10 mouse cellular contexts compared by ENCODE assay signal in the genomic region with DNA sequence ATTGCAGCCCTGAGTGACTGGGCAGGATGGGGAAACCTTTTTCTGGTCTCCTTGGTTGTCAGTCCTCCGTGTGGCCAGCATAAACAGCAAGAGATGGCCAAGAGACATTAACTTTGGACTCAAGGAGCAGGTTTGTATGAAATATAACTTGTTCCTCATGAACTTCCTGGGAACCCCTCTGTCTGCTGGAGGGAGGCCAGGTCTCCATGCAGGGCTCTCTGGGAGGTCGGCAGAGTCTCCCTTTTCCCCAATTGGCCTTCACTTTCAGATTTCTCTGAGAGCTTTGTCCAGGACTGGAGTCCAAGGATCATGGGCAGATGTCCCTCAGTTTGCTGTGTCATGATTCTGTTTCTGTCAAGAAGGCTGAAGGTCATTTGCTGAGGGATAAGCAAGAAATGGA. TPM values are rescaled to one million over a fixed set of nuclear protein-coding genes. Genes with fewer than 3 reads are reported as not detected.
DNase-seq lines count a peak whose midpoint lies in the region; ATAC-seq and TF ChIP-seq lines count a peak whose summit lies in the region.
"Had no signal": no experiment of that assay in that cellular context is flagged by ENCODE, and none has a peak within 500 bp of the region (broad histone marks: within the 10 kb centered on the region; RNA-seq: fewer than 3 reads in every experiment).

No protein-coding gene starts in this region.

- no peak overlapping the region for H3K27ac ChIP-seq in heart, embryonic 15.5 days
- no peak overlapping the region for H3K27ac ChIP-seq in intestine, postnatal 0 days (ENCODE audit: low read depth, low read length)
- H3K27ac ChIP-seq: liver, embryonic 14.5 days had no signal

- intact Hi-C loops in heart, postnatal 10 days (cut with DNase I): loop anchor here (2.0 to 5.0 kb wide), 3 partner anchors 29 to 288 kb away; no protein-coding TSS in a partner anchor

- no peak for ATAC-seq in heart, embryonic 15.5 days (replicated peaks; ENCODE audit: insufficient number of reproducible peaks, insufficient read depth, low FRiP score, low read depth)
- no peak for ATAC-seq in intestine, postnatal 0 days

- TF ChIP-seq CTCF in intestine, postnatal 0 days (IDR thresholded peaks at IDR 0.05; ENCODE audit: low read depth): no peak

- peak overlapping the region; percentile 30; the same call in 1 of the 2 replicates for H3K4me2 ChIP-seq in heart, embryonic 15.5 days
- H3K4me2 ChIP-seq in intestine, postnatal 0 days (replicated peaks; ENCODE audit: low read depth): no peak overlapping the region

- no peaks in the 10 kb centered on the region for H3K27me3 ChIP-seq in heart, embryonic 15.5 days
- H3K27me3 ChIP-seq in intestine, postnatal 0 days (replicated peaks; ENCODE audit: control insufficient read depth, insufficient read depth, low read length): no peaks in the 10 kb centered on the region

- H3K36me3 ChIP-seq in heart, embryonic 15.5 days: peaks cover 4% of the 10 kb centered on the region
- 0 out of 2 replicates have a peak, but pooled peaks cover 4% of the 10 kb centered on the region for H3K36me3 ChIP-seq in intestine, postnatal 0 days (ENCODE audit: control insufficient read depth, insufficient read depth)

- no peak for DNase-seq in heart, postnatal 10 days
- DNase-seq in adipocyte (ENCODE audit: low spot score): peak; percentile 75
- DNase-seq in adrenal gland, postnatal 25 days: peak; percentile 33
- peak; percentile 91 to 93 for DNase-seq in kidney, adult 8-10 months
- DNase-seq in thymus, postnatal 14 days: no peak
- DNase-seq: cerebellum, postnatal 25 days; gastrocnemius, postnatal 14 days had no signal

- 51% methylated on average over 2 of the region's 2 CpGs for WGBS in heart, embryonic 15.5 days
- 38% methylated on average over 2 of the region's 2 CpGs for WGBS in intestine, postnatal 0 days

- peaks cover 42% of the 10 kb centered on the region for H3K4me1 ChIP-seq in heart, embryonic 15.5 days (replicated peaks)
- H3K4me1 ChIP-seq in intestine, postnatal 0 days (replicated peaks; ENCODE audit: control insufficient read depth, insufficient read depth, low read length): no peaks in the 10 kb centered on the region; the same call in 1 of the 2 replicates

- H3K9me3 ChIP-seq in heart, embryonic 15.5 days (replicated peaks): no peaks in the 10 kb centered on the region
- no peaks in the 10 kb centered on the region for H3K9me3 ChIP-seq in intestine, postnatal 0 days (ENCODE audit: control insufficient read depth)

- no peak overlapping the region for H3K9ac ChIP-seq in heart, embryonic 15.5 days
- H3K9ac ChIP-seq in intestine, postnatal 0 days (ENCODE audit: low read depth, low read length): no peak overlapping the region
- H3K9ac ChIP-seq: liver, embryonic 14.5 days had no signal

- H3K4me3 ChIP-seq in heart, embryonic 15.5 days: no peak overlapping the region
- H3K4me3 ChIP-seq in intestine, postnatal 0 days (ENCODE audit: low read depth, low read length): no peak overlapping the region

RNA-seq across cellular contexts. Expression of gene Ackr3, which starts 6.0 kb away (rescaled TPM):
- polyA plus RNA-seq in heart, embryonic 15.5 days (2015; fragmentation: Nextera tagmentation; extraction: Ambion mirVana): 26.9 and 29.0 TPM in 2 replicates
- total RNA-seq in heart, postnatal 10 days (2021): 10 to 100 TPM; 45.4 to 48.9 TPM
- total RNA-seq in adrenal gland, postnatal 25 days (2021): 71.5 and 101 TPM in 2 replicates
- polyA plus RNA-seq in intestine, postnatal 0 days (2015; fragmentation: Nextera tagmentation; extraction: Ambion mirVana): 8.9 and 9.2 TPM in 2 replicates

RNA-seq across cellular contexts. Expression of gene Iqca, which starts 56.5 kb away (rescaled TPM):
- polyA plus RNA-seq in heart, embryonic 15.5 days (2015; fragmentation: Nextera tagmentation; extraction: Ambion mirVana): 0.15 TPM in 1 of 2 replicates, not detected in the other
- not detected for total RNA-seq in heart, postnatal 10 days (2021)
- total RNA-seq in adrenal gland, postnatal 25 days (2021): not detected in 2 replicates
- polyA plus RNA-seq in intestine, postnatal 0 days (2015; fragmentation: Nextera tagmentation; extraction: Ambion mirVana): 0.13 and 0.47 TPM in 2 replicates

Comparison
In these comparisons a context has a peak if more than half of its experiments do, and no peak if none do; other contexts are left out.
1. DNase-seq: peak in adipocyte (single experiment), adrenal gland, postnatal 25 days (single experiment) and kidney, adult 8-10 months (2 of 2); none in heart, postnatal 10 days (0 of 2) and thymus, postnatal 14 days (single experiment).